Mouse (Mus musculus) small intestine, adult 2 months (tissue): Measurements from ENCODE around the gene Kpna7.

Experiments
- CTCF ChIP-seq: fragments of 200-500 bp; IDR thresholded peaks from 2 replicates; pipeline ENCODE4 v1.5.1; 2012; ENCODE audit warnings: low read depth, mild to moderate bottlenecking, control low read depth, inconsistent platforms, low read length, moderate library complexity, mixed read lengths; ENCODE audit not compliant: insufficient replicate concordance, insufficient read length; ENCODE audit errors: extremely low read depth
- POLR2A ChIP-seq: fragments of 200-500 bp; IDR thresholded peaks from 2 replicates; pipeline ENCODE4 v1.6.1; 2012; ENCODE audit warnings: low read depth, mild to moderate bottlenecking, control low read depth, inconsistent platforms, low read length, moderate library complexity

DNA sequence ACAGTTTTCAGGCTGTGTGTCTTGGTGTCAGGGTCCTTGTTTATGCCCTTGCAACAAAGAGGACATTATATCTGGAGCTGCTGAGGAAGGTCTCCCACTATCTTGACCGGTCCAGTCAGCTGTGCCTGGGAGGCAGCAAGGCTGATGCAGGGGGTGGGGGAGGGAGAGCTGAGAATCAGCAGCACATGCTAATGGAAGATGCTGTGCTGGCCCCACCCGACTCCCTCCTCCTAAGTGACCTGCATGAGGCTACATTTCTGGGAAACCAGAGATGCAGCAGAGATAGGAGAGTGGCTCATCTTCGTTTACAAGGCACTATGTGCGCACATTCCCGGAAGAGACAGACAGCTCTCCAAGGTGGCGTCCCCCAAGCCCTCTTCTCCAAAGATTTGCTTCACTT lies 26.6 kb upstream of the Kpna7 start:
- TF ChIP-seq POLR2A = no peak
- no peak for TF ChIP-seq CTCF
